Mouse (Mus musculus): Measurements from ENCODE around the gene Nkx2-3.

Gene Nkx2-3

DNA sequence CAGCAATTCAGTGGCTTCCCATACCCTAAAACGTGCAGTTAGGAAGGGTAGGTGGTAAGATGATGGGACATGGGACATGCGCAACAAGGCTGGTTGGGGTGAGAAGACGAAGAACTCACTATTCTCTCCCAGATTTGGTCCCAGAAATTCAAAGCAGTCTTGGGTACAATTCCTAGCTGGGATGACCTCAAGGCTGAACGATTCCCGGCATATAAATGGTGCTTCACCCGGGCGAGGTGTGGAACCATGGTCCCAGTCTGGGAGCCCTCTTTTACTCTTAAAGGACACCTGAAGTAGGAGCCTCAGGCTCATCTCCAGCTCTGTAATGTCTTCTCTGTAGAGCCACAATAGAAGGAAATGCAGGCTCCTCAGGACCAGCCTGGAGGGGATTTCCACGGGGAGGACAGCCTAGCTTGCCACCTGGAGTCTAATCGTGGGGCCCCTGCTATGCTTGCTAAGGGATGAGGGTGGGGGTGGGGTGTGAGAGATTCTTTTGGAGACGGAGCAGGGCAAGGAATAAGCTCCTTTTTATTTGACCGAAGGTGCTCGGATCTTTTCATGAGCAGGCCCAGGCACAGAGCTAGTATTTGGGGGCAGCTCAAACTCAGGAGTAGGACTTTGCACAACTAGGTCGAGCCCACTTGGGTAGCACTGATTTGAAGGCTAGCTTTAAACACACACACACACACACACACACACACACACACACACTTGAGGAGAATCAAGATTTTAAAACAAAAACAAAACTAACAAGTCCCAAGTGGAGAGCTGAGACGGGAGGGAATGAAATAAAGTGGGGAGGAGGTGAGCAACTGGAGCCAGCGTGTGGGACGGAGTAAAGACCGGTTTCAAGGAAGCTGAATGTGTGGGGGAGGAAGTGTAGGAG, 6.2 kb upstream of the Nkx2-3 start:
- no peak for DNase-seq

DNA sequence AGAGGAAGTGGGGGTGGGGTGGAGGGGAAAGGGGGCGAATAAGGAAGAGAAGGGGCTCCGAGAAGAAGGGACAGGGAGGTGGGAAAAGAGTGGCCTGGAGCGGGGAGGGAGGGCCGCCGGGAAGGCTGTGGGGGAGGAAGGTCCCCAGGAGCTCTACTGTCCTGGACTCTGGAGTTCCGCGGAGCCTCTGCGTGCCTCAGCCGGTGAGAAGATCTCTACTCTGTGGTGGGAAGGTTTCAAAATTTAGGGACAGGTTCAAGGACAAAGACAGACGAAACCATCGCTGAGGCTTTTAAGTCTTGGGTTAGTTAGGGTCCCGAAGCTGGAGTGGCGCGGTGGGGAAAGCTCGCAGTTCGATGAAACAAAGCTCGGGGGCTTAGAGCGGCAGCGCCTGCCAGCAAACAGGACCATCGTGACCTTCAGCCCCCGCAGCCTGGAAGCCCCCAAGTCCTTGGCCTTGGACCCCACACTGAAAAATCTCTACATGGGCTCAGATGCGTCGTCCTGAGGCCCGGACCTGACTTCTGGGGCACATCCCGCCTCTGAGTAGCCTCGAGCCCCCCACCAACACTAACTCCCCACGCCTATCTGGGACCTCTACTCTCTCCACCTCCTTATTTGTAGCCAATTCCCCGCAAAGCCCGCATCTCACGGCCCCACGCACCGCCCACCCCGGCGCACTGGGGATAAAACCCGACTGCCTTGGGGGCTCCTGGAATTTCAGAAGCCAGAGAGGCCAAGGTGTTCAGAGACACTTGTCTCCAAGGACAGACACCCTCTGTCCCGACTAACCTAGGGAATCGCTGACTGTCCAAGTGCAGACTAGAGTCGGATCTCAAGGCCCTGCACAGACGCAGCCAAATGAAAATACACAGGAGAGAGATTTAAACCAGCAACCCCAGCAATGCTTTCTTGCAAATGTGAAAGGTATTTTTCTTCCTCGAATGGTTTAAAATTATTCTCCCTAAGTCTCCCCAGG, 5.3 kb upstream of the Nkx2-3 start:
- DNase-seq, result no peak

DNA sequence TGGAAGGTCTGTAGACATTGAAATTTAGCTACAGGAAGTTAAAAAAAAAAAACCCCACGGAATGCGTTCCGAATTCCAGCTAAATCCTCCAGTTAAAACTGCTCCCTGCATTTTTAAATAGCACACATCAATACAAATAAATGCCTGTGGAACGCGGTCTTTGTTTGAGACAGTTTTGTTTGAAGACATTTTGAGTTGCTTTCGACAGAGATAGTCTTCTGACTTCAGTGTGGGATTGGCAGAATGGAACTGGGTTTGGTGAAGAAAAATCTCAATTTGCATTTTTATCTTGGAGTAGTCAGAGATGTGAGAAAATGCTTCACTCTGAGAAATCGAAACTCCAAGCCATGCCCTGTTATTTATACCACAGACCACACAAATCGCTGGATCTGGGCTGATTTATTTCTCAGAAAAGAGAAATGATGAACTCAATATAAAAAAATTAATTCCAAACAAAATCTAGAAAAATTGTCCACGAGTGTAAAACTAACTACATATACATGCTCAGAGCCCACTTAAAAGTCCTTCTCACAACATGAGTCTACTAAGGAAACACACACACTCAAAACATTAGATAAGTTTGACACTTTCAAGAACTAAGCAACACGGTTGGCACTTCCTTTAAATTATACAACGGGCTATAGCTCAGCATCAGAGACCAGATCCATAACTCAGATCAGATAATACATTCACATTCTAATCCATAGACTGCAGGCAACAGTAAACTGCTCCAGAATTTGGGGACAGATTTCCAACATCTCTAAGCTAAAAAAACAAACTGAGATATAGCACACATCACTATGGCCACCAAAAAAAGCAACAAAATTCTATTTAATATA, 4.1 kb upstream of the Nkx2-3 start:
- DNase-seq, result no peak

DNA sequence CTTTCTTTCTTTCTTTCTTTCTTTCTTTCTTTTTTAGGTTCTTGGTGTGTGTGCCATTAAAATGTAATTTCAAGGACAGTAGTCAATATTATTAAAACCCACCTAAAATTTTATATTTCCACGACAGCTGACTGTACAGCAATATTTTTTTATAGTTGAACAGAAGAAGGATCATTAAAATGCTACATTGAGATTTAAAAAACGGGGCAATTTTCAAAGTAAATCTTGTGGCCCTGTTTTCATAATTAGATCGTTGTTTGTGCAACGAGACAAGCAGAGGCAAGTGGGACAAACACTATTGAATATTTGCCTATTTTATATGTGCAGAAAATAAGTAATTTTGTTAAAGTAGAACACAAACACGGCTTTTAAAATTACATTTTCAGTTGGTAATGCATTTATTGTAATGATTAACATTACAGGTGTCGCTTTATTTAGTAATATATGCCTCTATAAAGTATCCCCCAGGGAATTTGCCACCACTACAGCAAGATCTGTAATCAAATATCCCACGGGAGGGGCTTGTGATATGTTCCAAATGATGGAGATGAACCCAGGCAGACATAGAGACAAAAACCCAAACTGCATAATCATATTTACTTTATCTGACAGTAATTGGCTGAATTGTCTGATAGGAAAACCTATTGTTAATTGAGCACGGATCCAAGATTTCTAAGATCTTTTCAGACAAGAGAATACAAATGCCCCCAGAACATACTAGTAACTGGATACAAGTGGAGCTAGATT, 3.2 kb upstream of the Nkx2-3 start:
- DNase-seq, result no peak

DNA sequence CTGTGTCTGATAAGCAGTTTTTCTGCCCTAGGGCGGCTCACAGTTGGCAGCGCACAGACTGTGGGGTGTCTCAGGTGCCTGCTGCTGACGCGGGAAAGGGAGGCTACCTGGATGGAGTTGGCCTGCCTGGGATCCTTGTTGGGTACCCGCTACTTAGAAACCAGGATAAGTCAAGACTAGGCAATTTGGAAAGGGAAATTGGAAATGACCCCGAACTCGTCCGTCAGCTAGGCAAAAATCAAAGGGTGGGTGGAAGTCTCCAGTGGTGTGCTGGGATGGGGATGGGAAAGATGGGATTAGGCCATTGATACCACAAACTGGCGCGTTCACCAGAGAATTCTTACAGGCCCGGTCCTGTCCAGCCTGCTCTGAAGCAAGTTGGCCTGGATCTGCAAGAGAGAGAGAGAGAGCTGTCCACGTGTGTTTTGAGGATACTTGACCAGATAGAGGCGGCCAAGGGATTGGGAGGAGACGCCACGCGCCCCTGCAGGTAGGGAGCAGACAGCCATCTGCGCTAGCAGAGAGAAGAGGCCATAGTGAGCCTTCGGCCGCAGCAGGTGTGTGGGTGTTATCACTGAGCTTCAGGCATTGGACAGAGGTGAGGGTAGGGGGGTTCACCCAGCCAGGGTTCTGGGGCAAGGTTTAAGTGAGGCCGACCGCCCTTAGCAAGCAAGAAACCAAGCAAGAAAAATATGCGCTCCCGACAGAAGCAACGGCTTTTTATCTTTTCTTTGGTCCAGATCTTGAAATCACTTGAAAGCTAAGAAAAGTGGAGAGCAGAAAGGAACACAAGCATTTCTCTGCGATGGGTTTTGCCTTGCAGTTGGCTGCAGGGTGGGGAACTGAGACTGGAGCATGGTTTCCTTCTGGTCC, 2.4 kb upstream of the Nkx2-3 start:
- DNase-seq, result no peak

DNA sequence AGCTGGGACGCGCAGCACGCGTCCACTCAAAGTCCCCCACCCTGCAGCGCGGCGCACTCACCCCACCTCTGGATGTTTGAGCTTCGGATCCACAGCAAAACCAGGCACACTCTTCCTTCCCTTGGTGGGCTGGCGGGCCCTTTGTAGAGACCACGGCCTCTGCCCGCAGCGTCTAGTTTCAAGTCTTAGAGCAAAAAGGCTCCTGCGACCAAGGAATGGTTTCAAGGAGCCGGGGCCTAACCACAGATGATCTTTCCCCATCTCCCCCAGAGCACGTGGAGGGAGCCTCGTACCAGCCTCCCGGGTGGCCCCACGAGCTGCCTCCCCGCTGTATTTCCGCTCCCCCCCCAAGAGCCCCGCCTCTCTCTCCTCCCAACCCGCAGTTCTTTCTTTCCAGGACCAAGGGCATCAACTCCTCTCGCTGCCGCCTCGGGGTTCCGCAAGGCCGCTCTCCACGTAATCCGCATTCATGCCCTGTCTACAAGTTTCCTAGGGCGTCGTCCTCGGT, 1.7 kb upstream of the Nkx2-3 start:
- DNase-seq, result no peak

DNA sequence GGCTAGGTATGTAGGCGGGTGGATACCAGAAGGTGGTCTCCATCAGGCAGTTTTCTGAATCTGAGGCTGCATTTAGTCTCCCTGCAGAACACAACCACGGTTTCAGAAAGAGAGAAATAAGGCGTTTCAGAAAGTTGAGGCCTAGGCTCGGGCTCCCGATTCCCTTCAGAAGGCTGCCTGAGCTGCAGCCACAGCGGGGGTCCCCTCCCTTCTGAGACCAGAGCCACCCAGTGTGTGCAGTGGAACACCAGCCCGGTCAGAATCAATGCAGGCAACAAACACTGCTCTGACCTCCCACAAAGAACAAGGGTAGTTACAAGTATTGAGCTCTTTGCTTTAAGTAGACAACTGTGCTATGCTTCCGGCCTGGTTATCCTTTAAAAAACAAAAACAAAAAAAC, 1.0 kb upstream of the Nkx2-3 start:
- DNase-seq, result no peak

DNA sequence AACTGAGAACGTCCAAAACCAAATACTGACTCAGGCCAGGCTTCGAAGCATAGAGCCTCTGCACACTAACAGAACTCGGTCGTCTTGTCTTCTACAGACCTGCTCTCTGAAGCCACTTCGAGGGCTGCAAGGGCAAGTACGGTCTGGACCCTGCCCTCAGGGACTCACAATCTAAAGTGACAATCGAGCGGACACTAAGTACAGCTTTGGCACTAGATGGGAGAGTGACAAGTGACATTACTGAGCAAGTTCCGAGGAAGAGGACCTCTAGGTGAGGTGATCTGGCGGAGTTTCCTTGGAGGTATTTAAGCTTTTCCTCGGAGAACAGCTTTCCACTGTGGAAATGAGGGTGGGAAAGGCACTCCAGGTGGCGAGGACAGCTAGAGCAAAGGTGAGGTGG, 564 bp upstream of the Nkx2-3 start:
- DNase-seq, result no peak

DNA sequence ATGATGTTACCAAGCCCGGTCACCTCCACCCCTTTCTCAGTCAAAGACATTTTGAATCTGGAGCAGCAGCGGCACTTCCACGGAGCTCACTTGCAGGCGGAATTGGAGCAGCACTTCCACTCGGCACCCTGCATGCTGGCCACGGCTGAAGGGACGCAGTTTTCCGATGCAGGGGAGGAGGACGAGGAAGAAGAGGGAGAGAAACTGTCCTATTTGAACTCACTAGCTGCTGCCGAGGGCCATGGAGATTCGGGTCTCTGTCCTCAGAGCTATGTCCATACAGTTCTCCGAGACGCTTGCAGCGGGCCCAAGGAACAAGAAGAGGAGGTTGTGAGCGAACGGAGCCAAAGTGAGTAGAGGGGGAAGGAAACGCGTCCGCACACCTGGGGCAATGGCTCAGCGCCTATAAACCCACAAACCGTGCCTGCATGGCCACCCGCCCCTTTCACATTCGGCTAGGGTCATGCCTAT, 411 bp downstream of the Nkx2-3 start:
- no peak for DNase-seq

DNA sequence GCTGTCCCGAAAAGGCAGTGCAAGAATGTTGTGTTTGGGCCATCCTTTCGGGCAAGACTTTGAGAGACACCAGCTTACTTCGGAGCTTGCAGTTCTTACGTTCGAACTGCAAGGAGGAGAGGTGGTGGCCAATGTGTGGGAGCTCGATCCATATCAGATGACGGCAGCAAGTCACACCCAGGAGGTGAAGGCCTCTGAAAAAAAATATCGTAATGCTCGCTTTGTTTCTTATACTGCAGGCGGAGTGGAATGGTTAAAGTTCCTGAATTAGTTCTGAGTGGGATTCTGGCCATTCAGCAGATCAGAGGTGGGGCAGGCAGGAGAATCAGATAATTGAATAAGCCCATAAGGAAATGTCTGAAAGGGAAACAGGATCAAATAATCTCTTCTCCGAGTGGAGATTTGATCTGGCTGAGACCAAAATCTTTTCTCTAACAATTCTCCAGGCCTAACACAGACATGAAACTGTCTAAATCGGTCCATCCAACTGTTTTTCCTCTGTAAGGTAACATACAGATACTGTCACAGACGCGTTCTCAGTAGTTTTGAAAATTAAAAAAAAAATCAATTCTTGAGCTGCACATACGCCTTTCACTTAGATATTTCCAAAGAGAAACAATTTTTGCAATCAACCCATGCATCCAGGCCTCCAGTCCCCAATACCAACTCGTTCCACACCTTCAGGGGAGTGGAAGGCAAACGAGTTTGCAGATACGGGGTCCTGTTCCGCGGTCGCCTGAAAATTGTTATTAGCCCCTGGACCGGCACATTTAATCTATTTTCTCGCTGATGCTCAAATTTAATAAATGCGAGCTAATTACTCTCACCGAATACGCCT, 1.4 kb downstream of the Nkx2-3 start:
- no peak for DNase-seq

DNA sequence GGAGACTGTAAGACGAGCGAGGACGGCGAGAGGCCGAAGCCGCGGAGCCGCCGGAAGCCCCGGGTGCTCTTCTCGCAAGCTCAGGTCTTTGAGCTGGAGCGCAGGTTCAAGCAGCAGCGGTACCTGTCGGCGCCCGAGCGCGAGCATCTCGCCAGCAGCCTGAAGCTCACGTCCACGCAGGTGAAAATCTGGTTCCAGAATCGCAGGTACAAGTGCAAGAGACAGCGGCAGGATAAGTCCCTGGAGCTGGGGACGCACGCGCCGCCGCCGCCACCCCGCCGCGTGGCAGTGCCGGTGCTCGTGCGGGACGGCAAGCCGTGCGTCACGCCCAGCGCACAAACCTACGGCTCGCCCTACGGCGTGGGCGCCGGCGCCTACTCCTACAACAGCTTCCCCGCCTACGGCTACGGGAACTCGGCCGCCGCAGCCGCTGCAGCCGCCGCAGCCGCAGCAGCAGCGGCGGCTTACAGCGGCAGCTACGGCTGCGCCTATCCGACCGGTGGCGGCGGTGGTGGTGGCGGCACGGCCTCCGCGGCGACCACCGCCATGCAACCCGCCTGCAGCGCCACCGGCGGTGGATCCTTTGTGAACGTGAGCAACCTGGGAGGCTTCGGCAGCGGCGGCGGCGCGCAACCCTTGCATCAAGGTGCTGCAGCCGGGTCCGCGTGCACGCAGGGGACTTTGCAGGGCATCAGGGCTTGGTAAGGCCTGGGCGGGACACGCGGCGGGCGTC, 2.4 kb downstream of the Nkx2-3 start:
- DNase-seq, result no peak

DNA sequence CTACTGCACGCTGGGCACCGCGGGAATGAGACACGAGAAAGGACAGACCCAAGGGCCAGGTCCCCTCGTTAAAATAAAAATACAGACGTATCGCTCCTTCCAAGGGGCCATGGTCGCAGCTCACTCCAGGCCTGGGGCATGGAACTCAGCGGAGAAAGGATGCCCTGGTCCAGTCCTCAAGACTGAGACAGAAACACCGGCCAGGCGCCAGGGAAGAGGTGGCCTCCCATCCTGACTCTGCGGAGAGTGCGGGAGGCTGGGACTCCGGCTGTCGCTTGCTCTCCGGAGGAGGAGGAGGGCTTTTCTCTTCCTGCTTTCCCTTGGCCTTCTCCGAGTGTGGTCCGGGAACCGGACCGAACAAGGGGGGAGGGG, 2.9 kb downstream of the Nkx2-3 start:
- DNase-seq, result no peak

DNA sequence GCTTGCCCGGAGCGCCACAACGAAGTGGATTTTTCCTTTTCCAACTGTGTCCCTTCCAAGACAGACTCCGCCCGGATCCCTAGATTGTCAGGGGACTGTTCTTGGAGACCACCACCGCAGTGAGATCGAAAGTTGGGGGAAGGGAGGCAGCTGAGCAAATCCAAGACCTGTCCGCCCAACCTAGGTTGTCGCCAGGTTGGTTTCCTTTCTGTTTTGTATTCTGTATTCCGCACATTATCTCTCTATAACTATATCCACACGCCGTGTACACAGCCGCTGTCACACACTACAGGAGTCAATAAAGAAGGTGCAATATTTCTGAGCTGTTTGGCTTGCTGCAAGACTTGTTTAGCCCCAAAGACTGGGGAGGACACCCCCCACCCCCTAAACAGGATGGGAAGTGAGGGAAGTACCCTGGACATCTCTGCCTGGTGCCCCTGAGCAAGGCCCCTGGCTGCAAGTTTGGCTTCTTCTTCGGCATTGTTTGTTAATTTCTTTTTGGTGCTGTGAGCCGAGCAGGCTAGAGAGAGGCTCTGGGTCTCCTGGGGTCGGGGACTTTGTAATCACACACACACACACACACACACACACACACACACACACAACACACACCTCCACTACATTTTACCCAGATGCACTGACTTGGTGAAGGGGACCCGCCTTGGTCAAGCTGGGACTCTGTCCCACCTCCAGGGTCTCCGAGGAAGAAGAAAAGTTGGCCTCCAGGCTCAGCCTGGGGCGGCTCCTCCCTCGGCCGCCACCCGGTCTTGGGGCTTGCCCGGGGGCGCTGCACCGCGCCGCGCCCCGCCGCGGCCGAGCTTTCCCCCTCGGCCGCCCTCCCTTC, 3.7 kb downstream of the Nkx2-3 start:
- DNase-seq, result no peak

DNA sequence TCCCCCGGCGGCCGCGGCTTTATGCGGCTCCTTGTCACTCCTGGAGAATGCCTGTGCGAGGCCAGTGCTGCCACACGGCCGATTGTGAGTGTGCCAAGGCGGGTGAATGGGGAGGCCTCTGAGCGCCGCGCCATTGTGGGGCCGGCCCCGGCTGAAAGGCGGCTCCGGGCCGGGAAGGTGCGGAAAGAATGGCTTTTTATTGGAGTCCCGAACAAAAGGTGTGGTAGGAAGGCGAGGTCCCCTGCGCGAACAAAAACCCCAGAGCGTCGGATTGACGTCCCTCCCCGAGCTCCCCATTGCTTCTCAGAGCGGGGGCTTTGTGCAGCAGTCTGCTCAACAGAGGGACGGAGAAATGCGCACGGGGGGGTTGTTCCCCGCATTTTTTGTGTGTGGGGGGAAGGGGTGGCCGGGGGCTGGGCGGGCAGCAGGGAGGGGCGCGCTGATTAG, 4.3 kb downstream of the Nkx2-3 start:
- DNase-seq, result no peak

DNA sequence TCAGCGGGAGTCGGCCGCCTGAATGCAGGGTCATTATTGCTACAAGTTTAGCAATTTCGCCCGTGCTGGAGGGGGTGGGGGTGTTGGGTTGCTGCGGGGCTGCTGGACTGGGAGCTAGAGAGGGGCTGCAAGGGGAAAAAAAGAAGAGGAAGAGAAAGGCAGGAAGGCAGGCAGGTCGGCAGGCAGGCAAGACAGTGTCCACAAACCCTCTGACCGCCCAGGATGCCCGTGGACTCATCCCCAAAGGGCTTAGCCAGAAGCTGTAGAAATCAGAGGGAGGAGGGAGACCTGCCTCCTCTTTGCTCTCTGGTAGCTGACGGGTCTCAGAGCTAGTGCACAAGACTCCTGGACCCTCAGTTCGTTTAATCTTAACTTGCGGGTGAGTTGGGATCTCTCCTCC, 4.8 kb downstream of the Nkx2-3 start:
- no peak for DNase-seq

DNA sequence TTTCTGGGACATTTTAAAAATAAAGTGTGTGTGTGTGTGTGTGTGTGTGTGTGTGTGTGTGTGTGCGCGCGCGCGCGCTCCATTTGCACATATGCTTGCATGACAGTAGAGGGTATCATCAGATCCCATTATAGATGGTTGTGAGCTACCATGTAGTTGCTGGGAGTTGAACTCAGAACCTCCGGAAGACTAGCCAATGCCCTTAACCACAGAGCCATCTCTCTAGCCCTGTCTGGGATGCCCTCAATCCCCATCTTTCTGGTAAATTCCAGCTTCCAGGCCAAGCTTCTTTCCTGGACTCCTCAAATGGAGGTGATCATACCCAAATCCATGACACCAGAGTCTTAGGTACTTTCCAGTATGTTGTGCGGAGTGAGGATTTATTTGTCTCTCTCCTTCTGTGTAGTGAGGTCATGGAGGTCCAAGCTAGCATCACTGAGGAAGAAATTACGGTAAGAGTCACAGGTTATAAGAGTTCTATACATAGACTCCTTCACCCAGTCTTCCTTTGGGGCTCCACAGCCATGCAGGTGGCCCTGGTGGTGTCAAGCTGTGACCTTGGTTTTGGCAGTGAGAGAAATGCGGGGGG, 5.7 kb downstream of the Nkx2-3 start:
- no peak for DNase-seq

DNA sequence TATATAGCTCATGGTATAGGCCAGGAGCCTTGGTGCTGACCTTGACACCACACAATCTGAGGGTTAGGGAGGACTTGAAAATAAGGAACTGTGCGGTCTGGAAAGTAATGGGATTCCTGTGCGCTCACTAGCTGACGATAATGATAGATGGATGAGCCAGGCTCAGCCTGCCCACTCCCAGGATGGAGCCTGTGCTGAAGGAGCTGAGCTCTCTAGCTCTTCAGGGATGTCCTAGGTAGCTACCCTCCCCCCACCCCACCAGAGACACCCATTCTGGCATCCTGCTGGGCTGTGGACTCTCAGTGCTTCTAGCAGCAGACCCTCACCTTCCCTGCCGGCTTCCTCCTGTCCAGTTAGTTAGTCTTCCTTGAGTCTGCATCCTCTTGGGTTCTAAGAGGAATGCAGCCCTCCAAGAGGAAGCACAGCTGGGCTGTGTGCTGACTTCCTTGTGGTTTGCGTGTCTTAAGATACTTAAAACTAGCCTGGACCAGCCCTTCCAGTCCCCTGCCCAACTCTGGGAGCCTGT, 6.4 kb downstream of the Nkx2-3 start:
- DNase-seq, result no peak

Measured in kidney, postnatal 14 days (tissue).